Mouse (Mus musculus): ENCODE results near the gene Gpsm1. TPM values are rescaled to one million over a fixed set of nuclear protein-coding genes. Genes with fewer than 3 reads are reported as not detected.

Gpsm1 gene
- polyA plus RNA-seq, 1 experiment from 2014 or later, result 102 TPM

GRCm38 (mm10) chr2:26298856-26299230 lies 16.5 kb upstream of the Gpsm1 start:
- peak; percentile 27; the same call in 1 of the 2 replicates for ATAC-seq (ENCODE audit: low FRiP score)
- no peaks in the 10 kb centered on the region for H3K36me3 ChIP-seq (replicated peaks)
- no peaks in the 10 kb centered on the region for H3K9me3 ChIP-seq
- H3K27me3 ChIP-seq, result peaks cover 7% of the 10 kb centered on the region; the same call in 1 of the 2 replicates
- H3K4me3 ChIP-seq (replicated peaks), result peak overlapping the region; percentile 11; the same call in 1 of the 2 replicates
- H3K9ac ChIP-seq, result peak overlapping the region; percentile 40
- H3K4me1 ChIP-seq, result peaks cover 45% of the 10 kb centered on the region
- peak overlapping the region; percentile 40 for H3K4me2 ChIP-seq
- 7% methylated on average over 4 of the region's 4 CpGs for WGBS
- peak overlapping the region; percentile 89 for H3K27ac ChIP-seq

- Histone ChIP-seq H3K36me3 (replicated peaks) (no peaks in the 10 kb centered on the region), H3K27me3 (peaks cover 7% of the 10 kb centered on the region; the same call in 1 of the 2 replicates), H3K27ac (peak overlapping the region; percentile 89), H3K4me3 (replicated peaks) (no peak overlapping the region), H3K4me2 (peak overlapping the region; percentile 40; the same call in 1 of the 2 replicates), H3K9me3 (no peaks in the 10 kb centered on the region), H3K9ac (peak overlapping the region; percentile 40; the same call in 1 of the 2 replicates), H3K4me1 (peaks cover 45% of the 10 kb centered on the region)
- ATAC-seq (ENCODE audit: low FRiP score), result no peak
- 22% methylated on average over 7 of the region's 7 CpGs for WGBS
Measured at GRCm38 (mm10) chr2:26299336-26299735, 16.0 kb upstream of the Gpsm1 start.

- peak overlapping the region; percentile 89; the same call in 1 of the 2 replicates for H3K27ac ChIP-seq
- peaks cover 45% of the 10 kb centered on the region for H3K4me1 ChIP-seq
- H3K27me3 ChIP-seq, result peaks cover 7% of the 10 kb centered on the region; the same call in 1 of the 2 replicates
- H3K9me3 ChIP-seq, result no peaks in the 10 kb centered on the region
- H3K36me3 ChIP-seq (replicated peaks), result no peaks in the 10 kb centered on the region
- no peak overlapping the region for H3K9ac ChIP-seq
- H3K4me2 ChIP-seq, result no peak overlapping the region
- no peak overlapping the region for H3K4me3 ChIP-seq (replicated peaks)
- 45% methylated on average over 5 of the region's 5 CpGs for WGBS
- no peak; the same call in 1 of the 2 replicates for ATAC-seq (ENCODE audit: low FRiP score)
Measured at GRCm38 (mm10) chr2:26300161-26300807, 15.0 kb upstream of the Gpsm1 start.

GRCm38 (mm10) chr2:26300808-26301174 lies 14.5 kb upstream of the Gpsm1 start:
- peaks cover 7% of the 10 kb centered on the region; the same call in 1 of the 2 replicates for H3K27me3 ChIP-seq
- H3K27ac ChIP-seq, result 0 out of 2 replicates have a peak overlapping the region, but pooled peaks have one; percentile 9
- 1% methylated on average over 3 of the region's 3 CpGs for WGBS
- no peak for ATAC-seq (ENCODE audit: low FRiP score)
- no peaks in the 10 kb centered on the region for H3K9me3 ChIP-seq
- H3K4me3 ChIP-seq (replicated peaks), result no peak overlapping the region
- H3K4me1 ChIP-seq, result peaks cover 45% of the 10 kb centered on the region
- no peaks in the 10 kb centered on the region for H3K36me3 ChIP-seq (replicated peaks)
- H3K4me2 ChIP-seq, result no peak overlapping the region
- H3K9ac ChIP-seq, result no peak overlapping the region

- ATAC-seq (ENCODE audit: low FRiP score), result no peak
- WGBS, result 86% methylated on average over 10 of the region's 10 CpGs
- Histone ChIP-seq H3K4me1 (peaks cover 37% of the 10 kb centered on the region), H3K9me3 (no peaks in the 10 kb centered on the region), H3K27ac (no peak overlapping the region), H3K4me2 (no peak overlapping the region), H3K27me3 (peaks cover 7% of the 10 kb centered on the region; the same call in 1 of the 2 replicates), H3K36me3 (replicated peaks) (no peaks in the 10 kb centered on the region), H3K9ac (no peak overlapping the region), H3K4me3 (replicated peaks) (no peak overlapping the region)
Measured at GRCm38 (mm10) chr2:26302005-26302503, 13.3 kb upstream of the Gpsm1 start.

GRCm38 (mm10) chr2:26304711-26305110 lies 10.6 kb upstream of the Gpsm1 start:
- Histone ChIP-seq H3K27ac (no peak overlapping the region), H3K27me3 (peaks cover 6% of the 10 kb centered on the region; the same call in 1 of the 2 replicates), H3K4me2 (no peak overlapping the region), H3K36me3 (replicated peaks) (no peaks in the 10 kb centered on the region), H3K9me3 (no peaks in the 10 kb centered on the region), H3K9ac (no peak overlapping the region), H3K4me1 (peaks cover 19% of the 10 kb centered on the region), H3K4me3 (replicated peaks) (no peak overlapping the region)
- 84% methylated on average over 1 of the region's 1 CpGs for WGBS
- ATAC-seq (ENCODE audit: low FRiP score), result no peak

- H3K27ac ChIP-seq, result no peak overlapping the region
- H3K36me3 ChIP-seq (replicated peaks), result no peaks in the 10 kb centered on the region
- H3K4me2 ChIP-seq, result no peak overlapping the region
- ATAC-seq (ENCODE audit: low FRiP score), result no peak
- H3K4me1 ChIP-seq, result peaks cover 16% of the 10 kb centered on the region
- 82% methylated on average over 2 of the region's 2 CpGs for WGBS
- no peak overlapping the region for H3K9ac ChIP-seq
- H3K4me3 ChIP-seq (replicated peaks), result no peak overlapping the region
- no peaks in the 10 kb centered on the region for H3K27me3 ChIP-seq
- no peaks in the 10 kb centered on the region for H3K9me3 ChIP-seq
Measured at GRCm38 (mm10) chr2:26305555-26305954, 9.8 kb upstream of the Gpsm1 start.

GRCm38 (mm10) chr2:26306702-26307101 lies 8.6 kb upstream of the Gpsm1 start:
- ATAC-seq (ENCODE audit: low FRiP score), result no peak
- H3K4me1 ChIP-seq, result peaks cover 13% of the 10 kb centered on the region
- no peak overlapping the region for H3K4me2 ChIP-seq
- no peaks in the 10 kb centered on the region for H3K9me3 ChIP-seq
- no peak overlapping the region for H3K4me3 ChIP-seq (replicated peaks)
- no peaks in the 10 kb centered on the region for H3K27me3 ChIP-seq
- H3K27ac ChIP-seq, result no peak overlapping the region
- no peak overlapping the region for H3K9ac ChIP-seq
- WGBS, result 91% methylated on average over 3 of the region's 3 CpGs
- no peaks in the 10 kb centered on the region for H3K36me3 ChIP-seq (replicated peaks)

- Histone ChIP-seq H3K4me3 (replicated peaks) (no peak overlapping the region), H3K4me2 (peak overlapping the region; percentile 0; the same call in 1 of the 2 replicates), H3K9ac (no peak overlapping the region), H3K4me1 (peaks cover 21% of the 10 kb centered on the region), H3K27ac (peak overlapping the region; percentile 59), H3K9me3 (no peaks in the 10 kb centered on the region), H3K36me3 (replicated peaks) (no peaks in the 10 kb centered on the region), H3K27me3 (no peaks in the 10 kb centered on the region)
- ATAC-seq (ENCODE audit: low FRiP score), result peak; percentile 63; the same call in 1 of the 2 replicates
- 23% methylated on average over 10 of the region's 10 CpGs for WGBS
Measured at GRCm38 (mm10) chr2:26309739-26310138, 5.6 kb upstream of the Gpsm1 start.

- Histone ChIP-seq H3K27me3 (no peaks in the 10 kb centered on the region), H3K9ac (no peak overlapping the region), H3K4me2 (no peak overlapping the region), H3K4me3 (replicated peaks) (no peak overlapping the region), H3K4me1 (peaks cover 36% of the 10 kb centered on the region), H3K9me3 (no peaks in the 10 kb centered on the region), H3K27ac (no peak overlapping the region), H3K36me3 (replicated peaks) (no peaks in the 10 kb centered on the region)
- WGBS, result 81% methylated on average over 5 of the region's 5 CpGs
- ATAC-seq (ENCODE audit: low FRiP score), result no peak
Measured at GRCm38 (mm10) chr2:26311936-26312335, 3.4 kb upstream of the Gpsm1 start.

- no peaks in the 10 kb centered on the region; the same call in none of the 2 replicates for H3K36me3 ChIP-seq (replicated peaks)
- no peak overlapping the region for H3K4me3 ChIP-seq (replicated peaks)
- no peak overlapping the region for H3K9ac ChIP-seq
- H3K4me2 ChIP-seq, result no peak overlapping the region
- no peaks in the 10 kb centered on the region for H3K27me3 ChIP-seq
- H3K9me3 ChIP-seq, result no peaks in the 10 kb centered on the region
- ATAC-seq (ENCODE audit: low FRiP score), result no peak
- no peak overlapping the region for H3K27ac ChIP-seq
- WGBS, result 69% methylated on average over 2 of the region's 2 CpGs
- peaks cover 45% of the 10 kb centered on the region for H3K4me1 ChIP-seq
Measured at GRCm38 (mm10) chr2:26312812-26313211, 2.5 kb upstream of the Gpsm1 start.

GRCm38 (mm10) chr2:26313394-26313793 lies 1.9 kb upstream of the Gpsm1 start:
- WGBS, result 79% methylated on average over 1 of the region's 1 CpGs
- Histone ChIP-seq H3K36me3 (replicated peaks) (no peaks in the 10 kb centered on the region; the same call in none of the 2 replicates), H3K27me3 (no peaks in the 10 kb centered on the region), H3K4me3 (replicated peaks) (no peak overlapping the region), H3K9me3 (no peaks in the 10 kb centered on the region), H3K4me2 (no peak overlapping the region), H3K4me1 (peaks cover 51% of the 10 kb centered on the region), H3K27ac (no peak overlapping the region), H3K9ac (no peak overlapping the region)
- ATAC-seq (ENCODE audit: low FRiP score), result no peak
